Mouse (Mus musculus): ENCODE measurements around the gene Gng2. TPM values are rescaled to one million over a fixed set of nuclear protein-coding genes. Genes with fewer than 3 reads are reported as not detected.

The Gng2 gene
- 186 and 195 TPM in 2 replicates for polyA plus RNA-seq (2016; fragmentation: Nextera tagmentation; extraction: Ambion mirVana)

GRCm38 (mm10) chr14:19977271-19978024 lies at the start of gene Gng2:
Gene Gng2 (minus strand): TSS chr14:19977627.
- no peaks in the 10 kb centered on the region for H3K27me3 ChIP-seq
- H3K4me1 ChIP-seq = peaks cover 32% of the 10 kb centered on the region
- no peaks in the 10 kb centered on the region for H3K36me3 ChIP-seq
- H3K4me2 ChIP-seq (replicated peaks) = peak within 1 kb of the TSS; percentile 57
- peak within 1 kb of the TSS; percentile 79 for H3K9ac ChIP-seq (replicated peaks)
- ATAC-seq (ENCODE audit: low FRiP score, low read depth) = peak; percentile 50
- 4% methylated on average over 15 of the region's 15 CpGs for WGBS
- peak within 1 kb of the TSS; percentile 63 for H3K4me3 ChIP-seq
- H3K9me3 ChIP-seq = no peaks in the 10 kb centered on the region
- peak within 1 kb of the TSS; percentile 97 for H3K27ac ChIP-seq (replicated peaks)

DNA sequence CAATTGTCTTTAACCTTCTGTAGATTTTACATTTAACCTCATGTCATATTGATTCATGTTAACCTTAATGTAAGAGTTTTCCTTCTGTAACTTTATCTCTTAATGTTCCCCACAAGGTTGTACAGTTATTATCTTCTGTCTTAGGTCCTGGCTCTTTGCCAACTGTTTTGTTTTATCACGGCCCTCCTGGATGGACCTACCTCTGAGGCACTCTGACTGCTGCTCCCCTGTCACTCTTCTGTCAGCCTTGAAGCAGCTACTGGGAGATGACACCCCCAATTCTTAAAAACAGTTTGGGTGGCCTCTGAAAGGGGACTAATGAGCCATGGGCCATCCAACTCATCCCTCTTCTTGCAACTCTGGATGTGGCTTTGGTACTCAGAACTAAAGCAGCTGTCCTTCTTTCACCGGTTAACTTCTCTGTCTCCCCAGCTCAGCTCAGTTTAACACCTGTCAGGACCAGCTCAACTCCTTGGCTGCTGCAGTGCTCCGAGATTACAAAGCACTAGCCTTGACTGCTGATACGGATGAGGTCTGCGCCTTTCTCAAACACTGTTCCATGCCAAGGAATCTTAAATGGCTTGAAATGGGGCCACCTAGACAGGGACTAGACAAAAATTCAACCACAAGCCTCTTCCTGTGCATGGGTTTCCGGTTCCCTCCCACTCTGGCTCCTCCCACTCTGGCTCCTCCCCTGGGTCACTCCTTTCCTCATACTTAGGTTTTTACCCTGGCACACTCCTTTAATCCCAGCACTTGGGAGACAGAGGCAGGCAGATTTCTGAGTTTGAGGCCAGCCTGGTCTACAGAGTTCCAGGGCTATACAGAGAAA lies 47.7 kb upstream of the Gng2 start:
- 81% methylated on average over 6 of the region's 6 CpGs for WGBS
- Histone ChIP-seq H3K9me3 (no peaks in the 10 kb centered on the region), H3K36me3 (no peaks in the 10 kb centered on the region), H3K4me1 (no peaks in the 10 kb centered on the region), H3K4me3 (no peak overlapping the region), H3K9ac (replicated peaks) (no peak overlapping the region), H3K4me2 (replicated peaks) (no peak overlapping the region), H3K27me3 (no peaks in the 10 kb centered on the region), H3K27ac (replicated peaks) (no peak overlapping the region)
- no peak for ATAC-seq (ENCODE audit: low FRiP score, low read depth)

- H3K4me3 ChIP-seq = no peak overlapping the region
- H3K4me1 ChIP-seq = no peaks in the 10 kb centered on the region
- no peak overlapping the region for H3K4me2 ChIP-seq (replicated peaks)
- ATAC-seq (ENCODE audit: low FRiP score, low read depth) = no peak
- 94% methylated on average over 2 of the region's 2 CpGs for WGBS
- no peaks in the 10 kb centered on the region for H3K9me3 ChIP-seq
- H3K36me3 ChIP-seq = no peaks in the 10 kb centered on the region
- H3K27me3 ChIP-seq = no peaks in the 10 kb centered on the region
- H3K9ac ChIP-seq (replicated peaks) = no peak overlapping the region
- no peak overlapping the region for H3K27ac ChIP-seq (replicated peaks)
These were observed 46.5 kb upstream of the Gng2 start for GRCm38 (mm10) chr14:20023939-20024338.

GRCm38 (mm10) chr14:20019486-20019885 lies 42.1 kb upstream of the Gng2 start:
- Histone ChIP-seq H3K4me3 (no peak overlapping the region), H3K9ac (replicated peaks) (no peak overlapping the region), H3K27me3 (no peaks in the 10 kb centered on the region), H3K9me3 (no peaks in the 10 kb centered on the region), H3K36me3 (no peaks in the 10 kb centered on the region), H3K4me2 (replicated peaks) (no peak overlapping the region), H3K27ac (replicated peaks) (no peak overlapping the region), H3K4me1 (no peaks in the 10 kb centered on the region)
- no peak for ATAC-seq (ENCODE audit: low FRiP score, low read depth)
- 87% methylated on average over 3 of the region's 3 CpGs for WGBS

- H3K27ac ChIP-seq (replicated peaks) = no peak overlapping the region
- no peaks in the 10 kb centered on the region for H3K36me3 ChIP-seq
- H3K4me2 ChIP-seq (replicated peaks) = no peak overlapping the region
- H3K27me3 ChIP-seq = no peaks in the 10 kb centered on the region
- H3K4me1 ChIP-seq = no peaks in the 10 kb centered on the region
- 67% methylated on average over 9 of the region's 9 CpGs for WGBS
- H3K4me3 ChIP-seq = no peak overlapping the region
- ATAC-seq (ENCODE audit: low FRiP score, low read depth) = no peak
- H3K9ac ChIP-seq (replicated peaks) = no peak overlapping the region
- H3K9me3 ChIP-seq = no peaks in the 10 kb centered on the region
These were observed 35.3 kb upstream of the Gng2 start for GRCm38 (mm10) chr14:20012506-20013275.

- no peak for ATAC-seq (ENCODE audit: low FRiP score, low read depth)
- no peaks in the 10 kb centered on the region for H3K27me3 ChIP-seq
- 0 out of 2 replicates have a peak, but pooled peaks cover 3% of the 10 kb centered on the region for H3K9me3 ChIP-seq
- H3K27ac ChIP-seq (replicated peaks) = no peak overlapping the region
- no peak overlapping the region for H3K4me2 ChIP-seq (replicated peaks)
- no peaks in the 10 kb centered on the region for H3K36me3 ChIP-seq
- no peaks in the 10 kb centered on the region for H3K4me1 ChIP-seq
- 74% methylated on average over 3 of the region's 3 CpGs for WGBS
- H3K9ac ChIP-seq (replicated peaks) = no peak overlapping the region
- H3K4me3 ChIP-seq = no peak overlapping the region
These were observed 30.0 kb upstream of the Gng2 start for GRCm38 (mm10) chr14:20007446-20007845.

GRCm38 (mm10) chr14:20004777-20005289 lies 27.4 kb upstream of the Gng2 start:
- 0 out of 2 replicates have a peak, but pooled peaks cover 3% of the 10 kb centered on the region for H3K9me3 ChIP-seq

GRCm38 (mm10) chr14:19996853-19997252 lies 19.4 kb upstream of the Gng2 start:
- Histone ChIP-seq H3K4me3 (no peak overlapping the region), H3K36me3 (no peaks in the 10 kb centered on the region; the same call in 1 of the 2 replicates), H3K4me2 (replicated peaks) (no peak overlapping the region), H3K27ac (replicated peaks) (no peak overlapping the region), H3K4me1 (peaks cover 2% of the 10 kb centered on the region), H3K27me3 (no peaks in the 10 kb centered on the region), H3K9ac (replicated peaks) (no peak overlapping the region), H3K9me3 (no peaks in the 10 kb centered on the region)
- WGBS = 69% methylated on average over 5 of the region's 5 CpGs
- ATAC-seq (ENCODE audit: low FRiP score, low read depth) = no peak

More at GRCm38 (mm10) chr14:20004777-20005289, 27.4 kb upstream of the Gng2 start:
- Histone ChIP-seq H3K27ac (replicated peaks) (no peak overlapping the region), H3K4me3 (no peak overlapping the region), H3K36me3 (no peaks in the 10 kb centered on the region; the same call in 1 of the 2 replicates), H3K4me1 (no peaks in the 10 kb centered on the region), H3K9ac (replicated peaks) (no peak overlapping the region), H3K27me3 (no peaks in the 10 kb centered on the region), H3K4me2 (replicated peaks) (no peak overlapping the region)
- ATAC-seq (ENCODE audit: low FRiP score, low read depth) = no peak

DNA sequence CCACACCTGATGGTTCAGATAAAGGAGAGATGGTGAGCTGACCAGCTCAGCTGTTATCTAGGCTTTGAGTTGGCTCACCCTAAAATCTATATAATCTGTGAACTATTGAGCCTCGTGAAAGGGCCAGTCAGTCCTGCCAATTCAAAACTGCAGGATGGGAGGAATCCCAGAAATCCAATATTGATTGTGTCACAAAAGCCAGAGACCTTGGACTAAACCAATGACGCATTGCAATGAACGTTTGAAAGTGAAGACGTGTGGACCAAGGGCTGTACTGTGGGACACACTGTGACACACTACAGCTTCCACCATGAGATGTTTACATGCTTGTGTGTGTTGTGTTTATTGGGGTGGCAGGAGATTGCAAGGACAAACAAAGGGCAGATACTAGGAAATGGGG lies 18.5 kb upstream of the Gng2 start:
- H3K4me3 ChIP-seq = no peak overlapping the region
- H3K9me3 ChIP-seq = no peaks in the 10 kb centered on the region
- H3K36me3 ChIP-seq = no peaks in the 10 kb centered on the region; the same call in 1 of the 2 replicates
- WGBS = 92% methylated on average over 4 of the region's 4 CpGs
- no peak overlapping the region for H3K27ac ChIP-seq (replicated peaks)
- H3K4me2 ChIP-seq (replicated peaks) = no peak overlapping the region
- H3K27me3 ChIP-seq = no peaks in the 10 kb centered on the region; the same call in 1 of the 2 replicates
- peaks cover 4% of the 10 kb centered on the region for H3K4me1 ChIP-seq
- no peak for ATAC-seq (ENCODE audit: low FRiP score, low read depth)
- no peak overlapping the region for H3K9ac ChIP-seq (replicated peaks)

GRCm38 (mm10) chr14:19994068-19994467 lies 16.6 kb upstream of the Gng2 start:
- Histone ChIP-seq H3K9ac (replicated peaks) (no peak overlapping the region), H3K4me1 (peaks cover 4% of the 10 kb centered on the region), H3K36me3 (no peaks in the 10 kb centered on the region), H3K4me2 (replicated peaks) (no peak overlapping the region), H3K9me3 (no peaks in the 10 kb centered on the region), H3K27ac (replicated peaks) (no peak overlapping the region), H3K4me3 (no peak overlapping the region), H3K27me3 (no peaks in the 10 kb centered on the region; the same call in 1 of the 2 replicates)
- ATAC-seq (ENCODE audit: low FRiP score, low read depth) = no peak
- 60% methylated on average over 5 of the region's 5 CpGs for WGBS

GRCm38 (mm10) chr14:19993570-19993883 lies 16.1 kb upstream of the Gng2 start:
- Histone ChIP-seq H3K36me3 (no peaks in the 10 kb centered on the region), H3K27ac (replicated peaks) (no peak overlapping the region), H3K27me3 (no peaks in the 10 kb centered on the region; the same call in 1 of the 2 replicates), H3K9ac (replicated peaks) (no peak overlapping the region), H3K4me3 (no peak overlapping the region), H3K4me2 (replicated peaks) (no peak overlapping the region), H3K9me3 (no peaks in the 10 kb centered on the region), H3K4me1 (peaks cover 4% of the 10 kb centered on the region)
- 93% methylated on average over 3 of the region's 3 CpGs for WGBS
- ATAC-seq (ENCODE audit: low FRiP score, low read depth) = no peak

All from midbrain, embryonic 12.5 days (tissue).